Mouse (Mus musculus) thymus, adult 2 months (tissue): ENCODE data around the gene Idh1.

Experiments
- CTCF ChIP-seq: fragments of 200-500 bp; IDR thresholded peaks from 2 replicates; pipeline ENCODE4 v1.5.1; 2012; ENCODE audit warnings: mild to moderate bottlenecking, control low read depth, low read length, moderate library complexity, borderline replicate concordance; ENCODE audit not compliant: control insufficient read depth, poor library complexity, insufficient read depth; ENCODE audit errors: extremely low read depth
- POLR2A ChIP-seq: fragments of 200-500 bp; IDR thresholded peaks from 2 replicates; pipeline ENCODE4 v1.6.1; 2012; ENCODE audit warnings: mild to moderate bottlenecking, low read length, control low read depth, moderate library complexity; ENCODE audit not compliant: control insufficient read depth, poor library complexity, insufficient read depth; ENCODE audit errors: extremely low read depth

- TF ChIP-seq POLR2A (no peak), CTCF (no peak)
Observed at GRCm38 (mm10) chr1:65109756-65110435, 76.4 kb downstream of the Idh1 start.
